ENCODE assay signal across 8 mouse cellular contexts in genomic region chr2:122366706-122367105, GRCm38 (mm10). TPM values are rescaled to one million over a fixed set of nuclear protein-coding genes. Genes with fewer than 3 reads are reported as not detected.
DNase-seq lines count a peak whose midpoint lies in the region; ATAC-seq lines count a peak whose summit lies in the region.
"Had no signal": no experiment of that assay in that cellular context is flagged by ENCODE, and none has a peak within 500 bp of the region (broad histone marks: within the 10 kb centered on the region; RNA-seq: fewer than 3 reads in every experiment).

No protein-coding gene starts in this region.

- H3K27me3 ChIP-seq in embryonic facial prominence, embryonic 10.5 days (replicated peaks; ENCODE audit: low read depth, poor library complexity, severe bottlenecking), result peaks cover 20% of the 10 kb centered on the region
- H3K27me3 ChIP-seq in limb, embryonic 11.5 days (ENCODE audit: control insufficient read depth, insufficient read depth, low read length), result no peaks in the 10 kb centered on the region

- H3K9ac ChIP-seq in limb, embryonic 11.5 days (ENCODE audit: low read length), result no peak overlapping the region

- peak; percentile 44 for DNase-seq in retina, embryonic 14.5 days (ENCODE audit: low spot score)
- DNase-seq in retina, postnatal 1 day, result no peak
- DNase-seq in embryonic facial prominence, embryonic 10.5 days (ENCODE audit: low spot score), result peak; percentile 27
- no peak for DNase-seq in limb, embryonic 11.5 days (ENCODE audit: low spot score)
- no peak for DNase-seq in adrenal gland, postnatal 10 days
- DNase-seq in urinary bladder, adult 2 months (ENCODE audit: low spot score), result no peak
- DNase-seq in thymus, postnatal 4 days, result no peak

- ATAC-seq in limb, embryonic 11.5 days (ENCODE audit: insufficient number of reproducible peaks, low FRiP score, low TSS enrichment, low read depth), result no peak

- peak overlapping the region; percentile 54; the same call in 1 of the 2 replicates for H3K27ac ChIP-seq in embryonic facial prominence, embryonic 10.5 days (replicated peaks)
- H3K27ac ChIP-seq in limb, embryonic 11.5 days (replicated peaks; ENCODE audit: low read depth, low read length), result no peak overlapping the region

- no peaks in the 10 kb centered on the region for H3K9me3 ChIP-seq in embryonic facial prominence, embryonic 10.5 days
- no peaks in the 10 kb centered on the region for H3K9me3 ChIP-seq in limb, embryonic 11.5 days (ENCODE audit: control insufficient read depth, low read length)

- H3K36me3 ChIP-seq in embryonic facial prominence, embryonic 10.5 days (replicated peaks), result peaks cover 28% of the 10 kb centered on the region
- peaks cover 6% of the 10 kb centered on the region; the same call in 1 of the 2 replicates for H3K36me3 ChIP-seq in limb, embryonic 11.5 days (ENCODE audit: control insufficient read depth, insufficient read depth, low read length)

- peak overlapping the region; percentile 97 for H3K4me3 ChIP-seq in embryonic facial prominence, embryonic 10.5 days
- peak overlapping the region; percentile 96 for H3K4me3 ChIP-seq in limb, embryonic 11.5 days (ENCODE audit: low read depth, low read length)

- WGBS in embryonic facial prominence, embryonic 10.5 days, result 28% methylated on average over 5 of the region's 5 CpGs
- WGBS in limb, embryonic 11.5 days, result 29% methylated on average over 5 of the region's 5 CpGs

- peak overlapping the region; percentile 18; the same call in 1 of the 2 replicates for H3K4me2 ChIP-seq in limb, embryonic 11.5 days (ENCODE audit: low read depth, severe bottlenecking)

- H3K4me1 ChIP-seq in embryonic facial prominence, embryonic 10.5 days, result peaks cover 47% of the 10 kb centered on the region
- H3K4me1 ChIP-seq in limb, embryonic 11.5 days (ENCODE audit: control insufficient read depth, insufficient read depth, low read length), result peaks cover 24% of the 10 kb centered on the region

RNA-seq across cellular contexts. Expression of gene Shf, which starts 2.3 kb away (rescaled TPM):
- 4.7 and 7.6 TPM in 2 replicates for polyA plus RNA-seq in embryonic facial prominence, embryonic 10.5 days (2016; fragmentation: Nextera tagmentation; extraction: Ambion mirVana)
- 6.2 and 7.9 TPM in 2 replicates for polyA plus RNA-seq in limb, embryonic 11.5 days (2014; fragmentation: Nextera tagmentation; extraction: Ambion mirVana)
- 10 to 100 TPM; 16.7 to 23.7 TPM for total RNA-seq in adrenal gland, postnatal 10 days (2021)
- polyA plus RNA-seq in urinary bladder, adult 2 months (2012; rRNA removed), result 8.2 TPM in 2 replicates

RNA-seq across cellular contexts. Expression of gene Duox1, which starts 51.2 kb away (rescaled TPM):
- 0.07 TPM in 1 of 2 replicates, not detected in the other for polyA plus RNA-seq in embryonic facial prominence, embryonic 10.5 days (2016; fragmentation: Nextera tagmentation; extraction: Ambion mirVana)
- polyA plus RNA-seq in limb, embryonic 11.5 days (2014; fragmentation: Nextera tagmentation; extraction: Ambion mirVana), result 0.04 and 0.13 TPM in 2 replicates
- total RNA-seq in adrenal gland, postnatal 10 days (2021), result not detected
- polyA plus RNA-seq in urinary bladder, adult 2 months (2012; rRNA removed), result 5.3 and 6.8 TPM in 2 replicates
- total RNA-seq: liver, adult 2 months had no signal
- polyA plus RNA-seq: liver, adult 2 months had no signal

RNA-seq across cellular contexts. Expression of gene Duoxa1, which starts 53.2 kb away (rescaled TPM):
- 0.27 TPM in 1 of 2 replicates, not detected in the other for polyA plus RNA-seq in embryonic facial prominence, embryonic 10.5 days (2016; fragmentation: Nextera tagmentation; extraction: Ambion mirVana)
- 0.72 and 1.0 TPM in 2 replicates for polyA plus RNA-seq in limb, embryonic 11.5 days (2014; fragmentation: Nextera tagmentation; extraction: Ambion mirVana)
- under 1 TPM in 1 of 2 experiments, not detected in 1; 0.33 TPM for total RNA-seq in adrenal gland, postnatal 10 days (2021)
- 22.8 and 26.6 TPM in 2 replicates for polyA plus RNA-seq in urinary bladder, adult 2 months (2012; rRNA removed)
- total RNA-seq: liver, adult 2 months had no signal
- polyA plus RNA-seq: liver, adult 2 months had no signal

RNA-seq across cellular contexts. Expression of gene Slc28a2, which starts 59.6 kb away (rescaled TPM):
- 0.10 and 0.19 TPM in 2 replicates for polyA plus RNA-seq in embryonic facial prominence, embryonic 10.5 days (2016; fragmentation: Nextera tagmentation; extraction: Ambion mirVana)
- polyA plus RNA-seq in limb, embryonic 11.5 days (2014; fragmentation: Nextera tagmentation; extraction: Ambion mirVana), result not detected in 2 replicates
- 10 to 100 TPM; 10.8 to 16.3 TPM for total RNA-seq in adrenal gland, postnatal 10 days (2021)
- polyA plus RNA-seq in urinary bladder, adult 2 months (2012; rRNA removed), result 3.3 and 4.0 TPM in 2 replicates

Comparison
In these comparisons a context has a peak if more than half of its experiments do, and no peak if none do; other contexts are left out.
1. DNase-seq: peak in retina, embryonic 14.5 days (single experiment) and embryonic facial prominence, embryonic 10.5 days (single experiment); none in retina, postnatal 1 day (single experiment), limb, embryonic 11.5 days (single experiment), adrenal gland, postnatal 10 days (single experiment), urinary bladder, adult 2 months (single experiment) and thymus, postnatal 4 days (single experiment).
2. RNA of gene Duoxa1, which starts 53.2 kb away (polyA plus RNA-seq): 22.8 to 26.6 TPM in urinary bladder, adult 2 months; 0.72 to 1.0 TPM in limb, embryonic 11.5 days and 0.27 TPM in embryonic facial prominence, embryonic 10.5 days; every median in the first group is over 10 times any median in the second.